Comparison of ENCODE assay signal across 11 mouse cellular contexts in the genomic region with DNA sequence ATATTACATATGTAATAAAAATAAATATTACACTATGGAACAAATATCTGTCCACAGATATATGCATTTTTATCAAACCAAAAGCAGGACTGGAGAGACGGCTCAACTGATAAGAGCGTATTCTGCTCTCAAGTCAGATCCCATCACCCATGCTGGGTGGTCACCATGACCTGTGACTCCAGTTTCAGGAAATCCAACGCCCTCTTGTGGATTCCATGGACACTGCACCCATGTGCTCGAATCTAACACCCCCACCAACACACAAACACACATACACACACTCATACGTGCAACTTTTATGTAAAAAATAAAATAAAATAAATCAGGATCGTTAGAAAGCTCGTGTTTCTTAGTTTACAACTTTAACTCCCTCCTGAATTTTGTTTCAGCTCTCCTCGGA.
DNase-seq lines count a peak whose midpoint lies in the region; ATAC-seq and TF ChIP-seq lines count a peak whose summit lies in the region.
"Had no signal": no experiment of that assay in that cellular context is flagged by ENCODE, and none has a peak within 500 bp of the region (broad histone marks: within the 10 kb centered on the region; RNA-seq: fewer than 3 reads in every experiment).

No protein-coding gene starts in this region.

- WGBS in lung, postnatal 0 days, result 70% methylated on average over 8 of the region's 8 CpGs
- 74% methylated on average over 8 of the region's 8 CpGs for WGBS in small intestine, adult 2 months

- no peak for TF ChIP-seq EP300 in lung, postnatal 0 days (IDR thresholded peaks at IDR 0.05)

- no peak for TF ChIP-seq POLR2A in small intestine, adult 2 months (IDR thresholded peaks at IDR 0.05; ENCODE audit: low read depth, low read length)

- no peak overlapping the region for H3K4me3 ChIP-seq in lung, postnatal 0 days (ENCODE audit: low read depth, low read length)
- no peak overlapping the region for H3K4me3 ChIP-seq in small intestine, adult 2 months (ENCODE audit: low read depth, low read length)
- H3K4me3 ChIP-seq: lung, embryonic 15.5 days had no signal

- no peak overlapping the region for H3K4me2 ChIP-seq in lung, postnatal 0 days (replicated peaks; ENCODE audit: low read depth, low read length)
- H3K4me2 ChIP-seq: lung, embryonic 15.5 days had no signal

- H3K9me3 ChIP-seq in lung, postnatal 0 days (ENCODE audit: low read length), result no peaks in the 10 kb centered on the region
- H3K9me3 ChIP-seq: lung, embryonic 15.5 days had no signal

- no peaks in the 10 kb centered on the region for H3K4me1 ChIP-seq in lung, postnatal 0 days (ENCODE audit: insufficient read depth, low read depth, low read length)
- no peaks in the 10 kb centered on the region for H3K4me1 ChIP-seq in small intestine, adult 2 months (ENCODE audit: control insufficient read depth, insufficient read depth, insufficient read length, low read length)
- H3K4me1 ChIP-seq: lung, embryonic 15.5 days had no signal

- peak; percentile 14 for DNase-seq in adrenal gland, postnatal 14 days
- no peak for DNase-seq in adrenal gland, postnatal 25 days
- DNase-seq in lung, postnatal 0 days (ENCODE audit: low spot score), result no peak
- DNase-seq in lung, postnatal 36 days, result no peak
- peak; percentile 44 for DNase-seq in heart, adult 8-10 months (ENCODE audit: low spot score)
- DNase-seq in adrenal gland, postnatal 4 days (ENCODE audit: low spot score in 2 of 2), result no peak
- DNase-seq in layer of hippocampus, adult 9-10 months (ENCODE audit: low spot score), result no peak
- DNase-seq: B cell, adult 2 months; cerebellum, adult 9-11 months had no signal

- peak; percentile 47 for TF ChIP-seq CTCF in lung, postnatal 0 days (IDR thresholded peaks at IDR 0.05)
- peak; percentile 34; the same call in 1 of the 2 replicates for TF ChIP-seq CTCF in small intestine, adult 2 months (IDR thresholded peaks at IDR 0.05; ENCODE audit: extremely low read depth, insufficient read length, insufficient replicate concordance, low read depth, low read length)

- ATAC-seq in lung, postnatal 0 days, result no peak

- H3K36me3 ChIP-seq in lung, postnatal 0 days (ENCODE audit: insufficient read depth, low read length), result no peaks in the 10 kb centered on the region
- no peaks in the 10 kb centered on the region for H3K36me3 ChIP-seq in small intestine, adult 2 months (ENCODE audit: control insufficient read depth, insufficient read depth, low read length)
- H3K36me3 ChIP-seq: lung, embryonic 15.5 days had no signal

- H3K27me3 ChIP-seq in lung, postnatal 0 days (replicated peaks; ENCODE audit: insufficient read depth, low read length), result no peaks in the 10 kb centered on the region
- H3K27me3 ChIP-seq in small intestine, adult 2 months (ENCODE audit: control insufficient read depth, insufficient read depth, low read length), result no peaks in the 10 kb centered on the region
- H3K27me3 ChIP-seq: lung, embryonic 15.5 days had no signal

- no peak overlapping the region for H3K9ac ChIP-seq in lung, postnatal 0 days (replicated peaks; ENCODE audit: low read depth)
- H3K9ac ChIP-seq: lung, embryonic 15.5 days had no signal

- no peak overlapping the region for H3K27ac ChIP-seq in lung, postnatal 0 days (ENCODE audit: low read length)
- H3K27ac ChIP-seq in small intestine, adult 2 months (ENCODE audit: insufficient read depth, low read depth, low read length), result no peak overlapping the region

Comparison
In these comparisons a context has a peak if more than half of its experiments do, and no peak if none do; other contexts are left out.
1. DNase-seq: peak in adrenal gland, postnatal 14 days (single experiment) and heart, adult 8-10 months (single experiment); none in adrenal gland, postnatal 25 days (single experiment), lung, postnatal 0 days (single experiment), lung, postnatal 36 days (single experiment), adrenal gland, postnatal 4 days (0 of 2) and layer of hippocampus, adult 9-10 months (single experiment).